Mouse (Mus musculus) megakaryocyte, embryonic 14.5 days (primary cell): ENCODE results near the gene Rab6a.

Experiments used
- FLI1 ChIP-seq: IDR thresholded peaks from 2 replicates; pipeline ENCODE4 v1.6.1; 2012; ENCODE audit warnings: low read length, inconsistent platforms, mixed read lengths
- GATA1 ChIP-seq: IDR thresholded peaks from 3 replicates; pipeline ENCODE4 v1.6.1; 2012; ENCODE audit warnings: mixed read lengths, low read length, inconsistent platforms, borderline replicate concordance

GRCm38 (mm10) chr7:100591522-100591852 lies 15.7 kb upstream of the Rab6a start:
- TF ChIP-seq GATA1 (no peak), FLI1 (no peak)
